Mouse (Mus musculus): Measurements from ENCODE around the gene Ick. TPM values are rescaled to one million over a fixed set of nuclear protein-coding genes. Genes with fewer than 3 reads are reported as not detected.
"Not testable (repeated sequence)": the region's sequence is repeated elsewhere in the genome, so short reads cannot be mapped to it uniquely, and the experiment has no call there.

Ick gene
- total RNA-seq, 2 experiments from 2014 or later, result 5.4 to 7.5 TPM

GRCm38 (mm10) chr9:78139463-78139862, 30.5 kb downstream of the Ick start:
- intact Hi-C loops (cut with DNase I), result no loop called here
- DNase-seq, result no peak

- DNase-seq, result no peak
- intact Hi-C loops (cut with DNase I), result no loop called here
These were observed 37.1 kb downstream of the Ick start for GRCm38 (mm10) chr9:78146099-78146498.

DNA sequence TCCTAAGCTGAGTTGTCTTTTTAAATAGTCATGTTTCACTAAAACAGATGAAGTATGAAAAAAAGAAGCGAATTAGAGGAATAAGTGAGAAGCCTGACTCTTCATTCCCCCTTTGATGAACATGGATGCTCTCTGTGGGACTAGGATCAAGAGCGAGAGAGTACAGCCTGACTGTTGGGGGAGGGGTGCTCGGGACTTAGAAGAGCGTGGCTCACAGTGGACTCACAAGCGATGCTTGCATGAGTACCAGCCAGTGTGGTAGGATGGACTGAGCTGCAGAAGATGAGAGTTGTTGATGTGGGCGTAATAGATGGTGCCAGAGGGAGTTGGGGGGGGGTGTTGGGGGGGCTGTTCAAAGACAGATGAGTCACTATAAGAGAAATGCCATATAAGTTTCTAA, 37.6 kb downstream of the Ick start:
- DNase-seq, result no peak
- intact Hi-C loops (cut with DNase I), result no loop called here

DNA sequence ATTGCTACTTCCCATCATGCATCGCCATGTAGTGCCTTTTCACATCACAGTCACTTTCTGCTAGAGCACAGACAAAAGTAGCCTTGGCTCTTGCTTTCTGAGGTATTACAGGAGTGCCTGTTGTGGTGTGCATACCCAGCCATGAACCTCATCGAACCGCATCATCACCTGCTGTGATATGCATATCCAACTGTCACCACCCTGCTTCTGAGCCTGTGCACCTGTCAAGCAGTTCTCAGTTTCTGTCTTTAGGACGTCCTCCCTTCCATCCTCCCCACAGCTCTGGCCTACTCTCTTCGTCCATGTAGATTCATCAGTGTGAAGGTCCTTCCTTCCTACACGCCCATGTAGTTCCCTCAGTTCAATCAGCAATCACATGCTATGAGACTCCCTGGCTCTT, 39.2 kb downstream of the Ick start:
- DNase-seq, result no peak
- intact Hi-C loops (cut with DNase I), result no loop called here

DNA sequence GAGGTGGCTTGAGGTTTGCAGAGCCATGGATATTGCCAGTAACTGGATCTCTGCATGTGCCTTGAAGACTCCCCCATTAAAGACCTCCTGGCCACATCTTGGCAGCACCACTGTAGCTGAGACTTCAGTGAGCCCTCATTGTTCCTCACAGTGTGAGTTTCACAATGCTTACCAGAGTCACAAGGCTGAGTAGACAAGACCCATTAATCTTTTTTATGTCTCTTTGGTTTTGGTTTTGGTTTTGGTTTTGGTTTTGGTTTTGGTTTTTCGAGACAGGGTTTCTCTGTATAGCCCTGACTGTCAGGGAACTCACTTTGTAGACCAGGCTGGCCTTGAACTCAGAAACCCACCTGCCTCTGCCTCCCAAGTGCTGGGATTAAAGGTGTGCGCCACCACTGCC, 40.8 kb downstream of the Ick start:
- intact Hi-C loops (cut with DNase I); DNase-seq: not testable (repeated sequence)

DNA sequence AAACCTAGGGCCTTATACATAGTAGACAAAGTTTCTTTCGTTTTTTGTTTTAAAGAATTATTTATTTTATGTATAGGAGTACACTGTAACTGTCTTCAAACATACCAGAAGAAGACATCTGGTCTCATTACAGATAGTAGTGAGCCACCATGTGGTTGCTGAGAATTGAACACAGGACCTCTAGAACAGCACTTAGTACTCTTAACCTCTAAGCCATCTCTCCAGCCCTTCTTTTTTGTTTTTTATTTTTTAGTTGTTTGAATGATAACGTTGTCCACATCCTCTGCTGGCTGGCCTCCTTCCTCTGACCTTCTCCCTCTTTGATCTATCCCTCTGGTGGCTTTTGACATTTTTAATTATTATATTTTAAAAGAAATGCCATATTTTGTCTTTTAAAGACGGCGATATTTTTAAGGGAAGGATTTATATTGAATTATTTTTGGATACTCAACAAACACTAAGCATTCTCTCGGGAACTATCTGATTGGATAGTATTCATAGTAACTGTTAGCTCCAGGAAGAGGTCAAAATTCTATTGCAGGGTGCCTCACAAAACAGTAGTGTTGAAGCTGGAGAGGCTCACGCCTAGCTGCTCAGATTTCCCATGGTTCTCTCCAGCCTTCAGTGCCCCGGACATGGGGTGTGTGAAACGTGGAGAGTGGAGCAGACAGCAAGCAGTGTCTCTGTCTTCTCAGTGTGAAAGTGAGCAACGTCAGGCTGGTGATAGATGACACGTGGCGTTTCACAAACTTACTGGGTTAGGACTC, 45.4 kb downstream of the Ick start:
- DNase-seq, result no peak
- intact Hi-C loops (cut with DNase I), result loop anchor here (2.0 kb wide), 1 partner anchor 42 kb away; no protein-coding TSS in a partner anchor

DNA sequence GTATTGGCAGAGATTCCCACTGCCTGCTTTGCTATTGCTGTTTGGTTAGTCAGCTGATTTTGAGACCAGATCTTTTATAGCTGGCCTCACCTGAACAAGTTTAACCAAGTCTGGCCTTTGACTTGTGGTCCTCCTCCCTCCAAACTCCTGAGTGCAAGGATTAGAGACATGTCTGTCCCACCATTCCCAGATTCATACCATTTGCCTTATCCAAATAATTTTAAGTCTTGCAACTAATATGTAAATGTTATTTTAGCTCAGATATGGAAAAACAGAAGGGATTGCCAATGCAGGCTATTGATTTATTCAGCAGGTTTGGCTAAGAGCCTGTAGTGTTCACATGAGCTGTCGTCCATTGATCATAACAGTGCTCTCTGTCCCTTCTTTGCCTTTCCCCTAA, 48.2 kb downstream of the Ick start:
- intact Hi-C loops (cut with DNase I), result no loop called here
- DNase-seq, result no peak

DNA sequence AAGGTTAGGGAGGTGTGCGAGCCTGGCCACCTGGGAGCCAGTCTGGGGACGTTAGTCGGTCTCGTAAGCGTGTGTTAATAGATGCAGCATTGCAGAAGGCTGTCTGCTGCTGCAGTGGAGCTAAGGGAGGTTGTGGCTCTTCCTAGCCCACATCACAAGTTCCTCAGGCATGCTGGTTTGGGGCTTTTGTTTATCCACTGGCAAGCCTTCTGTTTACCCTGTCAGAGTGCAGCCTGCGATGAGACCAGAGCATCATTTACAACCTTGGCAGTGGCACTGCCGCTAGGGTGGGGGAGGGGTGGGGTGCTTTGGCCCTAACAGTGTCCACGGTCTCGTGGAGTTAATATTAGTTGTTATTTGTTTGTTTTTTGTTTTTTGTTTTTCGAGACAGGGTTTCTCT, 54.3 kb downstream of the Ick start:
- intact Hi-C loops (cut with DNase I), result no loop called here

DNA sequence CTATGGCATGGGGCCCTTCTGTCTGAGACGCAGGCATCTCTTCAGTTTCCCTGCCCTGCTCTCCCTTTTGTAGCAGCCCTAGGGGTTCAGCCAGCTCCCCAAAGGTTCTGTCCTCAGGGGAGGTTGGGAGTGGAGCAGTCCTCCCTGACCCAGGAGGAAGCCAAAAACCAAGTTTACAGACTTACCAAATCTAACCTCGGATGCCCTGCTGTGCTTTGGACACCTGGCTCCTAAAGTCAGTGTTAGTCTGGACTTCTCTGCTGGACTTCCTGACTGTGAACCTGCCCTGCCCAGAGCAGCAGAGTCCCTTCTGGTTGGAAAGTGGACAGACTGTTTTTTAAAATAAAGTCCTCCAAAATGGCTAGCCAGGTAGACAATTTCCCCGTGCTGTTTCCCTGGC, 55.7 kb downstream of the Ick start:
- intact Hi-C loops (cut with DNase I), result no loop called here
- no peak for DNase-seq

More for the DNA sequence above, 54.3 kb downstream of the Ick start:
- DNase-seq, result no peak

GRCm38 (mm10) chr9:78165454-78165853, 56.5 kb downstream of the Ick start:
- intact Hi-C loops (cut with DNase I), result no loop called here
- DNase-seq, result no peak

- intact Hi-C loops (cut with DNase I), result no loop called here
These were observed 57.9 kb downstream of the Ick start for GRCm38 (mm10) chr9:78166694-78167452.

GRCm38 (mm10) chr9:78167453-78167969, 58.5 kb downstream of the Ick start:
- DNase-seq, result no peak
- intact Hi-C loops (cut with DNase I), result no loop called here

More at GRCm38 (mm10) chr9:78166694-78167452, 57.9 kb downstream of the Ick start:
- no peak for DNase-seq

GRCm38 (mm10) chr9:78168864-78169263, 59.9 kb downstream of the Ick start:
- no peak for DNase-seq
- intact Hi-C loops (cut with DNase I), result no loop called here

GRCm38 (mm10) chr9:78174016-78174415, 65.0 kb downstream of the Ick start:
- intact Hi-C loops (cut with DNase I), result loop anchor here (2.0 kb wide), 1 partner anchor 61 kb away; no protein-coding TSS in a partner anchor

DNA sequence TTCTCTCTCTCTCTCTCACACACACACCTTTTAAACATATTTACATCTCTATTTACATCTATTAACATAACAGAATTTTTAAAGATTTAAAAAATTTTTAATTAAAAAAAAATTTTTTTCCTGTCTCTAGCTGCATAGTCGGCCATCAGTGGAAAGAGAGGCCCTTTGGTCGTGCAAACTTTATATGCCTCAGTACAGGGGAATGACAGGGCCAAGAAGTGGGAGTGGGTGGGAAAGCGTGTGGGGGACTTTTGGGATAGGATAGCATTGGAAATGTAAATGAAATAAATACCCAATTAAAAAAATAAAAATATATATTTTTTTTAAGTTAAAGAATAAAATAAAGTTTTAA, 65.9 kb downstream of the Ick start:
- intact Hi-C loops (cut with DNase I), result loop anchor here (2.0 kb wide), 1 partner anchor 62 kb away; no protein-coding TSS in a partner anchor
- DNase-seq, result not testable (repeated sequence)

More at GRCm38 (mm10) chr9:78174016-78174415, 65.0 kb downstream of the Ick start:
- DNase-seq, result no peak

DNA sequence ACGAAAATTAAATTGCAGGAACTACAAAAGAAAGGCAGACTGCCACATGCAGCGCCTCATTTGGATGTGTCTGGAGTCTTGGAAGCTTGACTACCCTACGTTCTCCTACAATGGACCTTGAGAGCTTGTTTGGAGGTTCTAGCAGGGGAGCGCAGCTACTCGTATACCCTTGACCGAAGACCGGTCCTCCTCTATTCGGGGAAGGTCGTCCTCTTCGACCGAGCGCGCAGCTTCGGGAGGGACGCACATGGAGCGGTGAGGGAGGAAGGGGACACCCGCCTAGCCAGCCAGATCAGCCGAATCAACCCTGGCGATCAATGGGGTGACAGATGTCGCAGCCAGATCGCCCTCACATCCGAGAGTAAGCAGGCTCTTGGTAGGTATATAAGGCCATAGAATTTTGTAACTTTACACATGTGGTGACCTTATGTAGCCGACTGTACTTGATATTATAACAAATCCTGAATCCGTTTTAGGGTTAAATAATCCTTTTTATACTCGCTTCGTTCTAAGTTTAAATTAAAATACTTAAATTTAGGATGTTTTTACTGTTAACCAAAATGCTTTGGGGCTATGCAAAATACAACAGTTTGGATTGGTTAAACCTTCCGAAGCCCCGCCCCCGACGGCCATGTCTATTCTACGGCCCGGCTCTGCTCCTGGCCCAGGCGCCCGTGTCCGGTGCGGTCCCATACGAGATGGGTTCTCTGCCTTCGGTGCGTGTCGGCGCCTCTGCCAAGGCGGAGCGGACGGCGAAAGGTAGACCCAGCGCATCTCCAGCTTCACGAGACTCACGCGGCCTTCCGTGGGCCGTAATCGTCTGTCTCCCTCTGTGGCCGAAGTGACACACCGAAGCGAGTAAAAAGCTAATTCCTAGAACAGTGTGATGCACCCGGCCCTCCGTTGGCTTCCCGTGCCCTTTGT, 66.5 kb downstream of the Ick start:
- intact Hi-C loops (cut with DNase I), result loop anchor here (2.0 kb wide), 1 partner anchor 63 kb away; no protein-coding TSS in a partner anchor
- DNase-seq, result peak; percentile 91 to 95

DNA sequence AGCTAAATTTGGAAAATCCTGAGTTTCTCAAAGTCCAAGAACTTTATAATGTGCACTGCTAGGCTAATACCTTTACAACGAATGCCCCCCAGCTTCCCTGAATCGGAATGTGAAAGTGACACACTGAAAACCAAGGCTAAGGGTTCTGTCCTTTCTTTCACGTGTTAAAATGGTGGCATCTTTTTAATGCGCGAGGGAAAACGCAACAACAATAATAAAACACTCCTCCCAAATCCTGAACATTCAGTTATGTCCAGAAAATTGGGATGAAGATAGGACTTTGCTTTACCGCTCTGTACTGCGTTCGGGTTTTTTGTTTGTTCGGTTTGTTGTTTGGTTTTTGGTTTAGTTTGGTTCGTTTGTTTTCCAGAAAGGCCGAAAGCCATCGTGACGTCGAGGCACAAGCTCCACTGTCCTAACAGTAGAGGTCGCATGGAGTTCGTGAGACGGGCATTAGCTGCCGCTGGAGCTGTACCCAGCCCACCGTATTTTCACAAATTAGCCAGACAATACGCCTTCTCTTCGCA, 67.3 kb downstream of the Ick start:
- DNase-seq, result peak; percentile 33 to 38
- intact Hi-C loops (cut with DNase I), result no loop called here

GRCm38 (mm10) chr9:78176831-78177230, 67.8 kb downstream of the Ick start:
- intact Hi-C loops (cut with DNase I), result no loop called here
- DNase-seq, result no peak

- no peak for DNase-seq
- intact Hi-C loops (cut with DNase I), result no loop called here
These were observed 69.2 kb downstream of the Ick start for GRCm38 (mm10) chr9:78178197-78178596.

GRCm38 (mm10) chr9:78179071-78179470, 70.1 kb downstream of the Ick start:
- intact Hi-C loops (cut with DNase I), result no loop called here
- no peak for DNase-seq

Measured in gastrocnemius, postnatal 36 days (tissue).